Mouse (Mus musculus) limb, embryonic 13.5 days (tissue): ENCODE measurements around the gene Fam219a. TPM values are rescaled to one million over a fixed set of nuclear protein-coding genes. Genes with fewer than 3 reads are reported as not detected.

Experiments
- ATAC-seq: fragments of 200-750 bp; cut with Nextera tagmentation; 2 replicates; pipeline ENCODE4 v1.8.0; 2017; ENCODE audit warnings: low read depth, moderate number of reproducible peaks, moderate TSS enrichment; ENCODE audit not compliant: low FRiP score
- H3K27ac ChIP-seq: fragments of 300-500 bp; sonication (generic); 2 replicates; pipeline ENCODE4 v1.5.1; 2015; ENCODE audit warnings: inconsistent platforms, mild to moderate bottlenecking, moderate library complexity
- H3K27me3 ChIP-seq: fragments of 300-500 bp; sonication (generic); 2 replicates; pipeline ENCODE4 v1.6.1; 2015; ENCODE audit warnings: mild to moderate bottlenecking, inconsistent platforms
- H3K36me3 ChIP-seq: fragments of 300-500 bp; sonication (generic); 2 replicates; pipeline ENCODE4 v1.6.1; 2015; ENCODE audit warnings: inconsistent platforms, mild to moderate bottlenecking, moderate library complexity
- H3K4me1 ChIP-seq: fragments of 300-500 bp; sonication (generic); 2 replicates; pipeline ENCODE4 v1.6.1; 2015; ENCODE audit warnings: inconsistent platforms
- H3K4me2 ChIP-seq: fragments of 300-500 bp; sonication (generic); replicated peaks from 2 replicates; pipeline ENCODE4 v1.6.1; 2015; ENCODE audit warnings: inconsistent platforms, mild to moderate bottlenecking, moderate library complexity
- H3K4me3 ChIP-seq: fragments of 300-500 bp; sonication (generic); 2 replicates; pipeline ENCODE4 v1.5.1; 2015; ENCODE audit warnings: moderate library complexity, mild to moderate bottlenecking, inconsistent platforms
- H3K9ac ChIP-seq: fragments of 300-500 bp; sonication (generic); 2 replicates; pipeline ENCODE4 v1.6.1; 2015; ENCODE audit warnings: mild to moderate bottlenecking, inconsistent platforms
- H3K9me3 ChIP-seq: fragments of 300-500 bp; sonication (generic); 2 replicates; pipeline ENCODE4 v1.6.1; 2016; ENCODE audit warnings: inconsistent platforms
- WGBS: fragments of 180-500 bp; shearing (Covaris S2); methylation state at CpG from one replicate; pipeline ENCODE4 v1.1.7; 2015; 5-methylcytosine and 5-hydroxymethylcytosine counted together
- polyA plus RNA-seq: library from polyadenylated mRNA; unstranded; fragments of >200 nt; fragmentation: Nextera tagmentation; extraction: Ambion mirVana; gene quantifications from 2 replicates; pipeline ENCODE4 v1.2.1, GENCODE M21; 2015

The Fam219a gene
- polyA plus RNA-seq, result 1.0 and 2.0 TPM in 2 replicates

DNA sequence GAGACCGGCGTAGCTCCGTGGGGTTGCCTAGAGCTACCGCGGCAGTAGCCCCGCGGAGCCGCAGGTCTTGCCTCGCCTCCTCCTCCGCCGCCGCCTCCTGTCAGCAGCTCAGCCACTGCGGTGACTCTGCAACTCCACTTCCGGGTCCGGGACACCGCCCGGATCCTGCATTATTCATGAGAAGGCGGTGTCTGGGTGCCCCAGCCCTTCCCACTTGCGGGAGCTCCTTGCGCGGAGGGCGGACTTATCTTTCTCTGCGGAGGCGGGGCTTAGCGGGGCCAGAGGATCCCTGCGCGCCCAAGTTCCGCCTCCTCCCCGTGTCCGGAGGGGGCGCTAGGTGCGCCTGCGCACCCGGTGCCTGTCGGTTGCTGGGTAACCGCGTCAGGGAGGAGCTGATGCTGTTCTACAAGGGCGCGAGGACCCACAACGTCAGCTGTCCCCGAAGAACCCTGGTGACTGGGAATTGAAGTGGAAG lies at the start of gene Fam219a, which contains the start of gene Dnaic1:
Fam219a (minus strand) TSS at position 128 of the 475 bp plus-strand sequence.
Dnaic1 (plus strand) TSS at position 365 of the 475 bp plus-strand sequence.
- Histone ChIP-seq H3K9ac (peak within 1 kb of the TSS; percentile 78), H3K27me3 (peaks cover 75% of the 10 kb centered on the region), H3K4me3 (peak within 1 kb of the TSS; percentile 75), H3K4me1 (peaks cover 16% of the 10 kb centered on the region), H3K36me3 (no peaks in the 10 kb centered on the region), H3K9me3 (no peaks in the 10 kb centered on the region), H3K27ac (no peak within 1 kb of the TSS), H3K4me2 (peak within 1 kb of the TSS; percentile 96)
- WGBS, result under 1% methylated on average over 41 of the region's 41 CpGs
- peak; percentile 99 for ATAC-seq

DNA sequence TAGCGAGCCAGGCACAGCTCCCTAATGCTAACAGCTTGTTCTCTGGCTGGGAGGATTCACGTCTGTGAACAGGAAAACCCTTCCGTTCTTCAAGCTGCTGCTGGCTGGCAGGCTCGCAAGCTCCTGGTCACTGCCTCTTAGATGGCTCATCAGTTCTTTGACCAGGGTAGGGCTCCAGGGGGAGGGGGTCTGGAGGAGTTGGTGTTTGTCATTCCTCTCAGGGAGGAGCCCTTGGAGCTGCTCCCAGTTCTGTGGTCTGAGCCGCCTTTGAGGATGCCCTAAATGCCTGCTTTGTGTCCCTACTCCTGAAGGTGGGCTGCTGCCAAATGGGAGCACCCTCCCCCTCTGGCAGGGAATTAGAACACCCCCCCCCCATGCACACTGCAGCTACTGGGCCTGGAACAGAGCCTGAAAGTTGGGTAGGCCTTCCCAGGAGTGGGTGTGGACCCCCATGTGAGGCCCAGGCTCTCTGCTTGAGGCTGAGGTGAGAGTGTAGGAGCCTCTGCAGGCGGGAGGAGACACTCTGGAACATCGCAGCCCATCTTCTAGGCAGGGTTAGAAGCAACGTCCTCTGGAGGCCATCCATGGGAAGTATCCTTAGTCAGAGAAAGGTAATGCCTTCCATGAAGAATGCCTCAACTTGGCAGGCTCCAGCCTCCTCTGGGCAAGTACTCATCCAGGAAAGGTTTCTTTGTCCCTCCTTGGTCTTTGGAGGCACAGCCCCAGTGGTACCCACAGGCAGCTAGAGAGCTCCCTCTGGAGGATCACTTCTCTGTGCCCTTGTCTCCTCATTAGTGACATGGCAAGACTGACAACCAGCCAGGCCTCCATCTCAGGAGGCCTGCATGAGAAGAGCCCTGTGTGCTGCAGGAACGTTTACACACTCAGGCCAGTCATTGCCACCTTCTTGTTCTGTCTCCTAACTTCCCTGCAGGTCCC lies 46.6 kb upstream of the Fam219a start:
- H3K27ac ChIP-seq, result no peak overlapping the region
- no peak overlapping the region for H3K9ac ChIP-seq
- H3K4me3 ChIP-seq, result no peak overlapping the region
- H3K4me2 ChIP-seq, result no peak overlapping the region
- H3K27me3 ChIP-seq, result peaks cover 87% of the 10 kb centered on the region
- 59% methylated on average over 9 of the region's 9 CpGs for WGBS
- H3K9me3 ChIP-seq, result no peaks in the 10 kb centered on the region
- H3K4me1 ChIP-seq, result peaks cover 4% of the 10 kb centered on the region; the same call in 1 of the 2 replicates
- no peaks in the 10 kb centered on the region for H3K36me3 ChIP-seq
- ATAC-seq, result peak; percentile 55; the same call in 1 of the 2 replicates

GRCm38 (mm10) chr4:41614156-41614555 lies 44.8 kb upstream of the Fam219a start:
- no peak overlapping the region for H3K9ac ChIP-seq
- no peak overlapping the region for H3K4me2 ChIP-seq
- H3K4me1 ChIP-seq, result peaks cover 4% of the 10 kb centered on the region; the same call in 1 of the 2 replicates
- no peaks in the 10 kb centered on the region for H3K9me3 ChIP-seq
- ATAC-seq, result no peak
- H3K4me3 ChIP-seq, result no peak overlapping the region
- 8% methylated on average over 7 of the region's 7 CpGs for WGBS
- peaks cover 86% of the 10 kb centered on the region for H3K27me3 ChIP-seq
- no peak overlapping the region for H3K27ac ChIP-seq
- no peaks in the 10 kb centered on the region for H3K36me3 ChIP-seq

GRCm38 (mm10) chr4:41612166-41612565 lies 42.8 kb upstream of the Fam219a start:
- no peak for ATAC-seq
- WGBS, result 47% methylated on average over 8 of the region's 8 CpGs
- no peak overlapping the region for H3K4me2 ChIP-seq

DNA sequence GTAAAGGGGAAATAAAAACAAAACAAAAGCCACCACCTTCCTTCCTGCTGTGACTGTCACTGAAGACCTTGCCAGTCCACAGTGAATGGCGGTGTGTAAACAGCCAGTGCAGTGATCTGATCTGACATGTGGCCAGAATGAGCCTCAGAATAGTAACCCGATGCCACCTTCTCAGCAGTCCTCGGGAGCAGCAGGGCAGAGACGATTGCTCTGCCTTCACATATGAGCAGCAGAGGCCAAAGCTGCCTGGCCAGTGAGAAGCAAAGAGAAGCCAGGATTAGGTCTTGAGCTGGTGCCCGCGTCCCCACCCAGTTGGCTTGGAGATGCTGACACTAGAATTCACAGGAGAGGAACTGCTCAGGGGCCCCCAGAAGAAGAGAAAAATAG lies 41.2 kb upstream of the Fam219a start:
- WGBS, result 41% methylated on average over 6 of the region's 6 CpGs
- H3K4me2 ChIP-seq, result no peak overlapping the region
- no peaks in the 10 kb centered on the region for H3K4me1 ChIP-seq
- H3K27me3 ChIP-seq, result peaks cover 66% of the 10 kb centered on the region
- H3K36me3 ChIP-seq, result no peaks in the 10 kb centered on the region
- H3K4me3 ChIP-seq, result no peak overlapping the region
- H3K27ac ChIP-seq, result no peak overlapping the region
- no peak for ATAC-seq
- H3K9me3 ChIP-seq, result no peaks in the 10 kb centered on the region
- no peak overlapping the region for H3K9ac ChIP-seq

More at GRCm38 (mm10) chr4:41612166-41612565, 42.8 kb upstream of the Fam219a start:
- Histone ChIP-seq H3K9me3 (no peaks in the 10 kb centered on the region), H3K4me1 (no peaks in the 10 kb centered on the region), H3K9ac (no peak overlapping the region), H3K36me3 (no peaks in the 10 kb centered on the region), H3K4me3 (no peak overlapping the region), H3K27ac (no peak overlapping the region), H3K27me3 (peaks cover 82% of the 10 kb centered on the region)

GRCm38 (mm10) chr4:41609681-41610593 lies 40.6 kb upstream of the Fam219a start:
- WGBS, result 77% methylated on average over 10 of the region's 10 CpGs
- Histone ChIP-seq H3K36me3 (no peaks in the 10 kb centered on the region), H3K27ac (no peak overlapping the region), H3K4me3 (no peak overlapping the region), H3K27me3 (peaks cover 61% of the 10 kb centered on the region), H3K9ac (no peak overlapping the region), H3K4me1 (no peaks in the 10 kb centered on the region), H3K4me2 (no peak overlapping the region), H3K9me3 (no peaks in the 10 kb centered on the region)
- no peak for ATAC-seq

DNA sequence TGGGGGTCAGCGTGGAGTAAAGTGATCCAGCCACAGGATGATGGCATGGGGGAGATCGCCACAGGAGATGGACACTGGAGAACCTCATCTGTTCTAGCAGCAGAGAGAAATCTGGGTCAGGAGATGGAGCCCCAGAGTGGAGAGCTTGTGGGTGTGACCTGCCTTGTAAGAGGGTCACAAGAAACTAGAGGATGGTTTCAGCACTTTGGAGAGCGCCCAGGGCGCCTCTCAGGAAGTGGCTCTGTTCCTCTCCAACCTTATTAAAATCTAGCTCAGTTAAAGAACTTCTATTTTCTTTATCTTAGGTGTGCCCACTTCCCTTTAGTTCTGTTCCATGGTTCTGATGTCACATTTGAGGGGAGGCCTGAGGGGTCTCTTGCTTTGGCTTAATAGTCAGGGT lies 37.4 kb upstream of the Fam219a start:
- H3K27me3 ChIP-seq, result peaks cover 69% of the 10 kb centered on the region

GRCm38 (mm10) chr4:41604476-41605396 lies 35.4 kb upstream of the Fam219a start:
- Histone ChIP-seq H3K4me3 (no peak overlapping the region), H3K4me1 (no peaks in the 10 kb centered on the region), H3K36me3 (no peaks in the 10 kb centered on the region), H3K4me2 (no peak overlapping the region), H3K9me3 (no peaks in the 10 kb centered on the region), H3K27ac (no peak overlapping the region), H3K9ac (no peak overlapping the region), H3K27me3 (peaks cover 60% of the 10 kb centered on the region)
- WGBS, result 50% methylated on average over 8 of the region's 8 CpGs
- ATAC-seq, result no peak

More for the DNA sequence above, 37.4 kb upstream of the Fam219a start:
- Histone ChIP-seq H3K36me3 (no peaks in the 10 kb centered on the region), H3K4me1 (no peaks in the 10 kb centered on the region), H3K9ac (no peak overlapping the region), H3K9me3 (no peaks in the 10 kb centered on the region), H3K27ac (no peak overlapping the region), H3K4me3 (no peak overlapping the region), H3K4me2 (no peak overlapping the region)
- 36% methylated on average over 4 of the region's 4 CpGs for WGBS
- no peak for ATAC-seq

DNA sequence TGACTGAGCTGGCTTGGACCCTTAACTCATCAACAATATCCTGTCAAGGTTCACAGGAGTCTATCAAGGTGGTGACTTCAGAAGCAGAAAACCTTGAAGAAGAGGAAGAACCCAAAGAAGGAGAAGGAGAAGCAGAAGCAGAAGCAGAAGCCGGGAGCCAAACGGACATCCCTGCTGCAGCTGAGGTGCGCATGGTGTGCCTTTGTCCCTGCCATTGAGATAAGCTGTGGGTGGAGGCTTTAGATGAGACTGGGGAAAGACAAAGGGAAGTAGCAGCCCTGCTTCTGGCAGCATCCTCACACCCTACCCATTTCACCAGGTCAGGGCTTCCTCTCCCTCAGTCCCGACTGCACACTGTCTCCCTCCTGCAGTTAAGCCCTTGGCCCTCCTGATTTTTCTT lies 33.5 kb upstream of the Fam219a start:
- 78% methylated on average over 4 of the region's 4 CpGs for WGBS
- H3K36me3 ChIP-seq, result no peaks in the 10 kb centered on the region
- no peak overlapping the region for H3K4me3 ChIP-seq
- H3K9ac ChIP-seq, result no peak overlapping the region
- no peak overlapping the region for H3K4me2 ChIP-seq
- no peaks in the 10 kb centered on the region for H3K9me3 ChIP-seq
- peaks cover 53% of the 10 kb centered on the region for H3K27me3 ChIP-seq
- no peak for ATAC-seq
- no peak overlapping the region for H3K27ac ChIP-seq
- no peaks in the 10 kb centered on the region for H3K4me1 ChIP-seq

DNA sequence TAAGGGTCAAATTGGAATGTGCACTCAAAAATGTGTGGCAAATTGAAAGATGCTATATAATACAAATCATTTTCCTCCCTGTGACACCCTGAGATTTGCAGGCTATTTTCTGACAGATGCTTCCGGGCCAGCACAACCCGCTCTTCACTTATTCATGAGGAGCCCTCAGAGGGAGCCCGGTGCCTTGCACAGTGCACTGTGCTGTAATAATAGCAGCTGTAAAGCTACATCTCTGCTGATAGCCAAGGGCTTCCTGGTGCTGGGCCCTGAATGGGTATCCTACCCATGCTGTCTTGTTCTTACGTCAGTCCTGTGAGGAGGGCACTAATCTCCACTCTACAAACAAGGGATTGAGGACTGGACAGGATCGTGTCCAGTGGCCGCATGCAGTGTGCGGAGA lies 14.0 kb upstream of the Fam219a start:
- H3K36me3 ChIP-seq, result no peaks in the 10 kb centered on the region
- no peak overlapping the region for H3K9ac ChIP-seq
- H3K4me1 ChIP-seq, result no peaks in the 10 kb centered on the region
- H3K4me3 ChIP-seq, result no peak overlapping the region
- WGBS, result 88% methylated on average over 7 of the region's 7 CpGs
- ATAC-seq, result no peak
- H3K4me2 ChIP-seq, result no peak overlapping the region
- H3K9me3 ChIP-seq, result no peaks in the 10 kb centered on the region
- H3K27ac ChIP-seq, result no peak overlapping the region
- H3K27me3 ChIP-seq, result peaks cover 15% of the 10 kb centered on the region

DNA sequence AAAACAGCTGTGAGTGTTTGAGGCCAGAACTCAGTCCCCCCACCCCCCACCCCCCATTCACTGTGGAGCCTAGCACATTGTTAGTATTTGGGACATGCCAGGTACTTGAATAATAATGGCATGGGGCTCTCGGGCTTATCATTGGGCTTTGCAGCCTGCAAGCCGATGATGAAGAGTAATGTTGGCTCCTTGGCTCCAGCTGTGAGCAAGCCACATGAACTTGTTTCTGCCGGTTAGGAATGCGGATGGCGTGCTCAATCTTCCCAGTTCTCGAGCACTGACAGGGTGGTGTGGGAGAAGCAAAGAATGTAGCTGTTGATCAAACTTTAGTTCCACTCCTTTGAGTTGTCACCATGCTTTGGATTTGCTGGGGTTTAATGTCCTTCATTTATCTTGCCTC lies 6.6 kb upstream of the Fam219a start:
- Histone ChIP-seq H3K9ac (no peak overlapping the region), H3K36me3 (no peaks in the 10 kb centered on the region), H3K4me2 (no peak overlapping the region), H3K27me3 (peaks cover 37% of the 10 kb centered on the region), H3K4me1 (no peaks in the 10 kb centered on the region), H3K9me3 (no peaks in the 10 kb centered on the region), H3K4me3 (no peak overlapping the region), H3K27ac (no peak overlapping the region)
- WGBS, result 31% methylated on average over 6 of the region's 6 CpGs
- no peak for ATAC-seq
